Mouse (Mus musculus) midbrain, embryonic 16.5 days (tissue): ENCODE results near the gene Tmem158. TPM values are rescaled to one million over a fixed set of nuclear protein-coding genes. Genes with fewer than 3 reads are reported as not detected.

Source experiments
- ATAC-seq: fragments of 200-750 bp; cut with Nextera tagmentation; 2 replicates; pipeline ENCODE4 v1.8.0; 2017; ENCODE audit warnings: moderate TSS enrichment
- H3K27ac ChIP-seq: fragments of 300-500 bp; sonication (generic); 2 replicates; pipeline ENCODE4 v1.5.1; 2014; ENCODE audit warnings: mild to moderate bottlenecking, low read length, mixed read lengths
- H3K27me3 ChIP-seq: fragments of 300-500 bp; sonication (generic); 2 replicates; pipeline ENCODE4 v1.6.1; 2014; ENCODE audit warnings: low read depth, low read length, mixed read lengths; ENCODE audit not compliant: control insufficient read depth, insufficient read depth
- H3K36me3 ChIP-seq: fragments of 300-500 bp; sonication (generic); 2 replicates; pipeline ENCODE4 v1.6.1; 2014; ENCODE audit warnings: mild to moderate bottlenecking, low read length, moderate library complexity, mixed read lengths; ENCODE audit not compliant: control insufficient read depth, insufficient read depth
- H3K4me1 ChIP-seq: fragments of 300-500 bp; sonication (generic); 2 replicates; pipeline ENCODE4 v1.6.1; 2014; ENCODE audit warnings: mild to moderate bottlenecking, low read length, mixed read lengths; ENCODE audit not compliant: control insufficient read depth, insufficient read depth
- H3K4me2 ChIP-seq: fragments of 300-500 bp; sonication (generic); 2 replicates; pipeline ENCODE4 v1.6.1; 2014; ENCODE audit warnings: mild to moderate bottlenecking, low read length, mixed read lengths
- H3K4me3 ChIP-seq: fragments of 300-500 bp; sonication (generic); 2 replicates; pipeline ENCODE4 v1.5.1; 2014; ENCODE audit warnings: low read depth, mild to moderate bottlenecking, low read length, moderate library complexity, mixed read lengths
- H3K9ac ChIP-seq: fragments of 300-500 bp; sonication (generic); 2 replicates; pipeline ENCODE4 v1.6.1; 2014; ENCODE audit warnings: low read depth, low read length, mixed read lengths
- H3K9me3 ChIP-seq: fragments of 300-500 bp; sonication (generic); replicated peaks from 2 replicates; pipeline ENCODE4 v1.6.1; 2014; ENCODE audit warnings: mild to moderate bottlenecking, low read length, mixed read lengths; ENCODE audit not compliant: control insufficient read depth, poor library complexity, severe bottlenecking
- WGBS: fragments of 180-500 bp; shearing (Covaris S2); extraction: QIAGEN DNeasy Blood & Tissue Kit; methylation state at CpG from one replicate; pipeline ENCODE4 v1.1.7; 2014; 5-methylcytosine and 5-hydroxymethylcytosine counted together
- polyA plus RNA-seq: library from polyadenylated mRNA; unstranded; fragments of >200 nt; fragmentation: Nextera tagmentation; extraction: Ambion mirVana; gene quantifications from 2 replicates; pipeline ENCODE4 v1.2.1, GENCODE M21; 2015

Tmem158 gene
- polyA plus RNA-seq, 1 experiment from 2014 or later, result 35.8 TPM

DNA sequence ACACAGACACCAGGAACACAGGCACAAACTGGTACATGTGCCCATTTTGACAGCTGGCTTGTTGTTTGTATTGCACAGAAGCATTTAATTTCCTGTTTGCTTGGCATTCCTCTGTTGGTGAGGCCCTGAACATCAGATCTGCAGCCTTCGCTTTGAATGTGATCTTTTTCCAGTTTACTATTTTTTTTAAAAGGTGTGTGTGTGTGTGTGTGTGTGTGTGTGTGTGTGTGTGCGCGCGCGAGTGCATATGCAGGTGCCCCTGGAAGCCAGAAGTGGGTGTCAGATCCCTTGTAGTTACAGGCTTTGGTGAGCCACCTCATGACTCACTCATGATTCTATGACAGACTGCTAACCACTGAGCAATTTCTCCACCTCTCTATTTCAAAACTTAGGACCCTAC lies 20.3 kb downstream of the Tmem158 start:
- no peaks in the 10 kb centered on the region for H3K4me1 ChIP-seq
- WGBS, result 92% methylated on average over 5 of the region's 5 CpGs
- H3K27me3 ChIP-seq, result no peaks in the 10 kb centered on the region
- H3K4me2 ChIP-seq, result no peak overlapping the region
- H3K36me3 ChIP-seq, result no peaks in the 10 kb centered on the region
- H3K27ac ChIP-seq, result no peak overlapping the region
- H3K9ac ChIP-seq, result no peak overlapping the region
- no peaks in the 10 kb centered on the region for H3K9me3 ChIP-seq
- H3K4me3 ChIP-seq, result no peak overlapping the region
- no peak for ATAC-seq

DNA sequence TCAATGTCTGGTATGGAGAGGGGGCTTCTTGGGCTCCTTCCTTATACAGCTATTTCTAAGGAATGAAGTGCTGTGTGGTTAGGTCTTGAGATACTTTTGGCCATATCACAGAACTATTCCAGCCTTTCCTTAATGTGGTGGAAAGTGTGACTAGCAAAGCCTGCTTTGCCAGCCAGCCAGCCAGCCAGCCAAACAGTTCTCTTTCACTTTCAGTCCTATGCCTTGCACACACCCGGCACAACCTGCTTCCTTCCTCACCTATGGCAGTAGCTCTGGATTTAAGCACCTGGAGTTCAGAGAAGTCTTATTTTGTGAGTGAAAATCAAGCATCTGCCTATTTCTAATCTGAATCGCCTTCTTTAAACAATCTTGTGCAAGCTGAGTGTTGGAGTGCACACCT lies 20.9 kb downstream of the Tmem158 start:
- H3K4me1 ChIP-seq, result no peaks in the 10 kb centered on the region
- H3K9ac ChIP-seq, result no peak overlapping the region
- no peaks in the 10 kb centered on the region for H3K36me3 ChIP-seq
- no peak overlapping the region for H3K4me3 ChIP-seq
- 78% methylated on average over 2 of the region's 2 CpGs for whole genome bisulfite sequencing
- no peak for ATAC-seq
- no peak overlapping the region for H3K4me2 ChIP-seq
- H3K9me3 ChIP-seq, result no peaks in the 10 kb centered on the region
- no peak overlapping the region for H3K27ac ChIP-seq
- H3K27me3 ChIP-seq, result no peaks in the 10 kb centered on the region

DNA sequence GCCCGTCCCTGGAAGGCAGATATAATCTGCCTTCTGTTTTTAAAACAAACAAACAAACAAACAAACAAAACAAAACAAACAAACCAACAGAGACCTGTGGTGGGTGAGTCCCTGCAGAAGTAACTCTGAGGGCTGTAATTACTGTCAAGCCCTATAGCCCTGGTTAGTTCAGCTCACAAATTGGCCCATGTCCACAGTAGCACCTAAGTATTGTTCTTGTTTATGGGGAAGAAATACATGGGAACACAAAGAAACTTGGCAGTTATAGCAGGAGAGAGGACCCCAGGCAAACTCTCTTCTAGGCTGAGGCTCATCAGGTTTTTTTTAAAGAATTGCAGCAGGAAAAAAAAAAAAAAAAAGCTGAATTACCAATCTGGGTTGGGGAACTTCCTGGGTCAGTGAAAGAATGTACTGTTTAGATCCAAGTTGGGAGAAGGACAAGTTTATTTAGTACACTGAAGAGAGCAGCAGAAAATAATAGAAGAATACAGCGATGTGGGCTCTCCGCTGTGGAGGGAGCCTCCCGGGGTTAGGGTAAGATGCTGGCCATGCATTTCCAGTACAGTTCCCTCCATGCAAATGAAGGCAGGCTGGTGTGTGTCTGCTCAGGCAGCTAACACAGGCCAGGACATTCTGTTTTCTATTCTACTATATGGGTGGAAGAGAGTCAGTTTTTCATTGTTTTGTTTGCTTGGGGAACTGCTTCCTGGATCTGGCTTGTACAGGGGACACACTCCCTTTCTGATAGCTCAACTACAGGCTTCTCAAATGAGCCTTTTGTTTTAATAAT lies 22.1 kb downstream of the Tmem158 start:
- Histone ChIP-seq H3K4me2 (no peak overlapping the region), H3K4me3 (no peak overlapping the region), H3K4me1 (no peaks in the 10 kb centered on the region), H3K9me3 (no peaks in the 10 kb centered on the region), H3K36me3 (no peaks in the 10 kb centered on the region), H3K27ac (no peak overlapping the region), H3K27me3 (no peaks in the 10 kb centered on the region), H3K9ac (no peak overlapping the region)
- 24% methylated on average over 4 of the region's 4 CpGs for WGBS
- no peak for ATAC-seq

DNA sequence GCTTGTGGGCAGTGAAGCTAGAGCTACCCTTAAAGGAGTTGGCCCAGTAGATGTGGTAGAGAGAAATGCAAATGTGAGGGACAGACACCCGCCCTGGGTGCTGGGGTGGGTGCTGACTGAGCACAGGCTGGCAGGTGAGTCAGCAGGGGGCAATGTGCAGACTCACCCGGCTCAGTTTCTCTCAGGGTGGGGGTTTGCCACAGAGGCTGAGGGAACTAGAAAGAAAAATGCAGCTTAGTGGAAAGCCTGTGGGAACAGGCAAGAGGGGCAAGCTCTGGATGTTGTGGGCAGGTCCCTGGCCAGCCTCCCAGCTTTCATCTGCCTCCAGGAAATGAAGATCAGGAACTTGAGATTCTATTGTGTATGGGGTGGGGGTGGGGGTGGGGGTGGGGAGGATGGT lies 22.8 kb downstream of the Tmem158 start:
- Histone ChIP-seq H3K4me1 (no peaks in the 10 kb centered on the region), H3K27me3 (no peaks in the 10 kb centered on the region), H3K4me2 (no peak overlapping the region), H3K9me3 (no peaks in the 10 kb centered on the region), H3K36me3 (no peaks in the 10 kb centered on the region), H3K4me3 (no peak overlapping the region), H3K27ac (no peak overlapping the region), H3K9ac (no peak overlapping the region)
- 39% methylated on average over 2 of the region's 2 CpGs for WGBS
- no peak; the same call in 1 of the 2 replicates for ATAC-seq

DNA sequence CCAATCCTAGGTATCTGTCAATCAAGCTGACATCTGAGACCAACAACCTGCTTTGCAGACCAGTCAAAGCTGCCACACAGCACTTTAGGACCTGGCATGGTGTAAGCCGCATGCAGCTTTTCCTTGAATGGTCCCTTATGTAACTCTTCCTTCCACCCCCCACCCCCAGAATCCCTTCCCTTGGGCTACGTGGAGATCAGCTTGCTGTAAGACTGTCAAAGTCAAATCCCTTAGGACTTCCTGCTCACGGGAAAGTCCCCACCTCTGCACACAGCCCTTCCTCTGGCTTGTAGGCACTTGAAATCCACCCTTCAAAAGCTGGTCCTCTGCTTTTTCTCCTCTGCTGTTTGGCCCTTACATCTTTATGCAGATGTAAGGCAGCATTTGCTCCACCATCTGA lies 24.9 kb downstream of the Tmem158 start:
- Histone ChIP-seq H3K27ac (no peak overlapping the region), H3K36me3 (no peaks in the 10 kb centered on the region), H3K4me1 (no peaks in the 10 kb centered on the region), H3K4me2 (no peak overlapping the region), H3K27me3 (no peaks in the 10 kb centered on the region), H3K4me3 (no peak overlapping the region), H3K9me3 (no peaks in the 10 kb centered on the region), H3K9ac (no peak overlapping the region)
- no peak for ATAC-seq
- 63% methylated on average over 3 of the region's 3 CpGs for WGBS

DNA sequence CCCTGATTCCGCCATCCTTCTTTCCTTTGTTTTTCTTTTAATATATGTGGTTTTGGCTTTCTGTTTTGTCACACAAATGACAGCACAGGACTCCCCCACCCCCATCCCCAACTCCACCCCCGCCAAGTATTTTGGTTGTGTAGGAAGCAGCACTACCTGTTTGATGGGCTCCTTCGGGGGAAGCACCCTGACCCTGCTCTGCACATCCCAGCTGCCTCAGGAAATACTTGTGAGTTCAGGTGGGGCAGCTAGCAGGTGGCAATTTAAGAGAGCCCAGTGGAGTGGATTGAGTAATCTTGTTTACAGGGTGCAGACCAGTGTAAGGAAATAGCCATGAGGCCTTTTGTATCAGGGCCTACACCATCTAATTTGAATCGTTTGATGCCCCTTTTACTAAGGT lies 30.7 kb downstream of the Tmem158 start:
- H3K27ac ChIP-seq, result no peak overlapping the region
- no peaks in the 10 kb centered on the region for H3K36me3 ChIP-seq
- H3K9me3 ChIP-seq, result no peaks in the 10 kb centered on the region
- WGBS, result 80% methylated on average over 4 of the region's 4 CpGs
- H3K9ac ChIP-seq, result no peak overlapping the region
- no peak overlapping the region for H3K4me2 ChIP-seq
- no peak overlapping the region for H3K4me3 ChIP-seq
- no peaks in the 10 kb centered on the region for H3K27me3 ChIP-seq
- no peak for ATAC-seq
- H3K4me1 ChIP-seq, result no peaks in the 10 kb centered on the region

DNA sequence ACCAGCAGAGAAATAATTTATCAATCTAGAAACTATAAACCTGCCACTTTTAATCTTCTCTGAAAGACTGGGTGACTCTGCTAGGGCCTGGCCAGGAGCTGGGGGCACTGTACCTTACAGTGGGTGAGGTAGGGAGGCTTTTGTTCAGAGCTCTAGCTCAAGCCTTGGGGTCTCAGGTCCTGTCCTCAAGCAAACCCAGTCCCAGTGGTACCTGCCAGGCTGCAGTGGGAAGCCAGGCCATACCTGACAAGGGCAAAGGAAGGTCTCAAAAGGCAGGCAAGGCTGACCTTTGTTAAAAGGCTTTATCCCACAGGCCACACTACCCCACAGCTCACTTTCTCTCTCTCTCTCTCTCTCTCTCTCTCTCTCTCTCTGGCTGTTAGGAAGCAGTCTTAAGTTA lies 31.9 kb downstream of the Tmem158 start:
- H3K27me3 ChIP-seq, result no peaks in the 10 kb centered on the region
- H3K9me3 ChIP-seq, result no peaks in the 10 kb centered on the region
- no peaks in the 10 kb centered on the region for H3K4me1 ChIP-seq
- H3K4me2 ChIP-seq, result no peak overlapping the region
- no peak for ATAC-seq
- H3K9ac ChIP-seq, result no peak overlapping the region
- H3K4me3 ChIP-seq, result no peak overlapping the region
- H3K36me3 ChIP-seq, result no peaks in the 10 kb centered on the region
- H3K27ac ChIP-seq, result no peak overlapping the region

DNA sequence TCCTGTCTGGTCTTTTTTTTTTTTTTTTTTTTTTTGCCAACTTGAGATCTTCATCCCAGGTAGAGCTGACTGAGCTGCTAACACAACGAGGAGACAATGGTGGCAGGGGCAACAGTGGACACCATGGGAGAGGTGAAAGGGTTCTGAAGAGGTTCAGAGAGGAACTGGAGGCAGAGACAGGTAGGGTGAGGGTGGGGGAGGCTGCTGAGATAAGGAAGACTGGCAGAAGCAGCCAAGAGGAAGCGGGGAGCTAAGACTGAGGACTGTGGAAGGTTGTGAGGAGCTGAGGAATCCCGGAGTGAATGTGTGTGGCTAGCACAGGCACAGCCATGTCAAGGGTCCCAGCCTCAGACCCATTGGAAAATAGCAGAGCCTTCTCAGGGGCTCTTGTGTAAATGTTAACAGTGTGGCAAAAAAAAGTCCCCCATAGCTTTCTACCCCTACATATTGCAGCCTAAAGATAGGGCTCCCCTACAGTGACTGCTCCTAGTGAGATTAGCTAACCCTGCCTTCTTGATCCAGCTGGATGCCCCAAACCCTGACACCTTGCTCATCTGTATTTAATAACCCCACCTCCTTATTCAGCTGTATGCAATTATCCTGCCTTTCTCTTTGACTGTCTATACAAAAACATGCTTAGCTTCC lies 33.3 kb downstream of the Tmem158 start:
- H3K4me3 ChIP-seq, result no peak overlapping the region
- no peaks in the 10 kb centered on the region for H3K27me3 ChIP-seq
- 81% methylated on average over 3 of the region's 3 CpGs for WGBS
- no peaks in the 10 kb centered on the region for H3K9me3 ChIP-seq
- H3K27ac ChIP-seq, result no peak overlapping the region
- H3K4me1 ChIP-seq, result no peaks in the 10 kb centered on the region
- no peak for ATAC-seq
- H3K4me2 ChIP-seq, result no peak overlapping the region
- H3K36me3 ChIP-seq, result no peaks in the 10 kb centered on the region
- no peak overlapping the region for H3K9ac ChIP-seq

DNA sequence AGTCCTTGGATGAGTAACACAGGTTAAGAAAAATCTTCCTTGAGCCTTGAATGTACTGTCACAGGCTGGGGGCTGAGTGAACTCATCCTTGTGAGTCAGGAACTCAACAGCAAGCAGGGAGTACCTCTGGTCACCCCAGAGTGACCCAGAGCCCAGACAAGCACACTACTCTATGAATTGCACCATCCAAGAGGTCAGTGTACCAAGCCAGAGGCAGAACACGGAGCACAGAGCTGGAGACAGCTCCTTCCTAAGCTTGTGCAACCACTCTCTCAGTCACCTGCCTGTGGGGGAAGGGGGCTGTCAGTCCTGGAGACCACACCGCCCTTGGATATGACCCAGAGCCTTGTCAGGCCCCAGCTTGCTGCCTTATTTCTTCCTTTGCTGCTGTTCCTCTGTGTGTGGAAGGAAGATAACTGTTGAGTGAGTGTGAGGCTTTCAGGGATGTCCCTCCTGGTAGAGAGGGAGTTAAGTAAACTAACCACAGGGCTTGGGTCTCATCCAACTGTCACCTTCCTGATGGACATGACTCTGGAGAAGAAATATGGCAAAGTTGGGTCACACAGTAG lies 35.6 kb downstream of the Tmem158 start:
- Histone ChIP-seq H3K27me3 (no peaks in the 10 kb centered on the region), H3K9ac (no peak overlapping the region), H3K27ac (no peak overlapping the region), H3K36me3 (no peaks in the 10 kb centered on the region), H3K4me1 (no peaks in the 10 kb centered on the region), H3K4me2 (no peak overlapping the region), H3K4me3 (no peak overlapping the region), H3K9me3 (no peaks in the 10 kb centered on the region)
- ATAC-seq, result no peak
- 67% methylated on average over 2 of the region's 2 CpGs for WGBS
